Mouse (Mus musculus) embryonic fibroblast, embryonic 13.5 days (primary cell): Measurements from ENCODE around the gene Jam3. TPM values are rescaled to one million over a fixed set of nuclear protein-coding genes. Genes with fewer than 3 reads are reported as not detected.

ENCODE experiments used
- H3K27ac ChIP-seq: 2 replicates; pipeline ENCODE4 v1.5.1; 2012; ENCODE audit warnings: low read length, control low read depth, inconsistent platforms; ENCODE audit not compliant: insufficient read depth
- H3K4me1 ChIP-seq: 2 replicates; pipeline ENCODE4 v1.6.1; 2011; ENCODE audit warnings: low read length; ENCODE audit not compliant: control insufficient read depth, insufficient read depth
- H3K4me3 ChIP-seq: 2 replicates; pipeline ENCODE4 v1.5.1; 2011; ENCODE audit warnings: mild to moderate bottlenecking, control low read depth, low read length; ENCODE audit not compliant: insufficient read depth
- CTCF ChIP-seq: IDR thresholded peaks from 2 replicates; pipeline ENCODE4 v1.5.1; 2011; ENCODE audit warnings: mild to moderate bottlenecking, control low read depth, low read length, moderate library complexity, borderline replicate concordance; ENCODE audit not compliant: insufficient read depth
- POLR2A ChIP-seq: IDR thresholded peaks from 2 replicates; pipeline ENCODE4 v1.6.1; 2011; ENCODE audit warnings: low read depth, mild to moderate bottlenecking, control low read depth, low read length, moderate library complexity
- polyA plus RNA-seq: library from polyadenylated mRNA; stranded (reverse); fragments of >200 nt; gene quantifications from 2 replicates; pipeline ENCODE4 v1.2.4, GENCODE M21; 2011; ENCODE audit warnings: low read depth; ENCODE audit not compliant: missing spikeins, insufficient read length

The Jam3 gene
- polyA plus RNA-seq, 1 experiment, result 50.3 TPM

- H3K27ac ChIP-seq, result no peak overlapping the region
- TF ChIP-seq POLR2A (no peak), CTCF (no peak)
- no peak overlapping the region for H3K4me3 ChIP-seq
- peaks cover 4% of the 10 kb centered on the region for H3K4me1 ChIP-seq
These were observed 10.2 kb downstream of the Jam3 start for GRCm38 (mm10) chr9:27144996-27145395.

GRCm38 (mm10) chr9:27144271-27144840, 10.9 kb downstream of the Jam3 start:
- Histone ChIP-seq H3K4me1 (peaks cover 4% of the 10 kb centered on the region), H3K27ac (no peak overlapping the region), H3K4me3 (no peak overlapping the region)
- TF ChIP-seq CTCF, result no peak
- no peak for TF ChIP-seq POLR2A

GRCm38 (mm10) chr9:27140432-27141065, 14.7 kb downstream of the Jam3 start:
- H3K27ac ChIP-seq, result no peak overlapping the region
- H3K4me1 ChIP-seq, result no peaks in the 10 kb centered on the region
- no peak for TF ChIP-seq CTCF
- TF ChIP-seq POLR2A, result no peak
- no peak overlapping the region for H3K4me3 ChIP-seq

- no peak overlapping the region for H3K27ac ChIP-seq
- H3K4me1 ChIP-seq, result no peaks in the 10 kb centered on the region
- TF ChIP-seq POLR2A, result no peak
- TF ChIP-seq CTCF, result no peak
- no peak overlapping the region for H3K4me3 ChIP-seq
These were observed 18.6 kb downstream of the Jam3 start for GRCm38 (mm10) chr9:27136651-27137050.

DNA sequence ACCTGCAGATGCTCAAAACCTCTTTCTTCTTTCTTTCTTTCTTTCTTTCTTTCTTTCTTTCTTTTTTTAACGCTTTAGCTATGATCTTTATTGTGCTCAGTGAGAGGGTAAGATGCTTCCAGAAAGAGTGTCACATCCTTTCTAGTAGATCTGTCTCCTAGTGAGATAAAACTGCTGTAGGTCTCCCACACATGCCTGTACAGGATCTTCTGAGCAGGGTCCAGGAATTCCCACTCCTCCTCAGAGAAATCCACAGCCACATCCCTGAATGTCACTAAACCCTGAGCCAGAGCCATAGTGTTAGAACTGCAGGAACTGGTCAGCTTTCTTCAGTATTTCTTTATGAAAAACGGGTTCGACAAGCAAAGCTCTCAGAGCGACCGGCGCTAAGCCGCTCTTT, 19.8 kb downstream of the Jam3 start:
- TF ChIP-seq POLR2A (no peak), CTCF (no peak)
- H3K4me1 ChIP-seq, result no peaks in the 10 kb centered on the region
- no peak overlapping the region for H3K4me3 ChIP-seq
- no peak overlapping the region for H3K27ac ChIP-seq

- no peak overlapping the region for H3K27ac ChIP-seq
- TF ChIP-seq POLR2A, result no peak
- no peak for TF ChIP-seq CTCF
- H3K4me3 ChIP-seq, result no peak overlapping the region
These were observed 20.8 kb downstream of the Jam3 start for GRCm38 (mm10) chr9:27134410-27134809.

GRCm38 (mm10) chr9:27128629-27129028, 26.6 kb downstream of the Jam3 start:
- no peak overlapping the region for H3K27ac ChIP-seq

More at GRCm38 (mm10) chr9:27134410-27134809, 20.8 kb downstream of the Jam3 start:
- no peaks in the 10 kb centered on the region for H3K4me1 ChIP-seq

DNA sequence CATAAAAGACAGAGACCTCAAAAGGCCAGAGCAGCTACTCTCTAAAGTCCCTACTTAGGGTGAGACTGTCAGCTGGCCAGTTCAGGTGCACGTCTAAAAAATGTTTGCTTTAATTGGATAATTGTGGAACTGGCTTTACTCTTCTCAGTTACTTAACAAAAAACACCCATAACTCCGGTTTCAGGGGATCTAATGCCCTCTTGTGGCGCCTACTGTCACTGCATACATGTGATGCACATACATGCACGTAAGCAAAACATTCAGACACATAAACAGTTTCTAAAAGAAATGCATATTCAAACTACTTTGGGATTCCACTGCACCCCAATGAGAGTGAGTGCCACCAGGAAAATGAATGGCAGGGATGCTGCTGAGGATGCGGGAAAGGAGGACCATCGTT, 28.7 kb downstream of the Jam3 start:
- TF ChIP-seq CTCF (no peak), POLR2A (no peak)
- Histone ChIP-seq H3K27ac (no peak overlapping the region), H3K4me1 (no peaks in the 10 kb centered on the region), H3K4me3 (no peak overlapping the region)

More at GRCm38 (mm10) chr9:27128629-27129028, 26.6 kb downstream of the Jam3 start:
- no peaks in the 10 kb centered on the region for H3K4me1 ChIP-seq
- H3K4me3 ChIP-seq, result no peak overlapping the region
- no peak for TF ChIP-seq POLR2A
- TF ChIP-seq CTCF, result no peak

GRCm38 (mm10) chr9:27125450-27125849, 29.8 kb downstream of the Jam3 start:
- Histone ChIP-seq H3K4me1 (no peaks in the 10 kb centered on the region), H3K27ac (no peak overlapping the region), H3K4me3 (no peak overlapping the region)
- TF ChIP-seq CTCF (no peak), POLR2A (no peak)

- Histone ChIP-seq H3K4me3 (no peak overlapping the region), H3K4me1 (no peaks in the 10 kb centered on the region), H3K27ac (no peak overlapping the region)
- TF ChIP-seq POLR2A (no peak), CTCF (no peak)
These were observed 31.3 kb downstream of the Jam3 start for GRCm38 (mm10) chr9:27123947-27124346.
